Mouse (Mus musculus) CH12.LX (cell line): Measurements from ENCODE around the gene Srgap2. TPM values are rescaled to one million over a fixed set of nuclear protein-coding genes. Genes with fewer than 3 reads are reported as not detected.

Source experiments
- DNase-seq: peaks from one replicate; pipeline ENCODE4 v3.0.0-alpha.2; 2013; ENCODE audit errors: extremely low read depth
- H3K27ac ChIP-seq: 2 replicates; pipeline ENCODE4 v1.5.1; 2012; ENCODE audit warnings: low read depth, mild to moderate bottlenecking, control low read depth, moderate library complexity; ENCODE audit not compliant: insufficient read depth
- H3K27me3 ChIP-seq: replicated peaks from 2 replicates; pipeline ENCODE3; 2012; ENCODE audit warnings: inconsistent platforms
- H3K36me3 ChIP-seq, 2 experiments: replicated peaks in 1 of 2; 2 replicates each; pipeline versions ENCODE3 to v1.6.1; 2012; ENCODE audit warnings: inconsistent platforms in 1 of 2, low read length in 1 of 2, mild to moderate bottlenecking in 1 of 2, mixed read lengths in 1 of 2, moderate library complexity in 1 of 2; ENCODE audit not compliant: control insufficient read depth in 1 of 2, insufficient read depth in 1 of 2
- H3K4me1 ChIP-seq, 2 experiments: 2 replicates each; pipeline ENCODE4 v1.6.1; 2012; ENCODE audit warnings: inconsistent platforms in 1 of 2, moderate library complexity in 1 of 2; ENCODE audit not compliant: insufficient read depth in 2 of 2, control insufficient read depth in 1 of 2
- H3K4me2 ChIP-seq: 2 replicates; pipeline ENCODE4 v1.6.1; 2012; ENCODE audit warnings: low read depth, mild to moderate bottlenecking, control low read depth; ENCODE audit not compliant: poor library complexity, insufficient read depth, severe bottlenecking
- H3K4me3 ChIP-seq, 3 experiments: fragments of 150-350 bp in 1 of 3; sonication (generic) in 1 of 3; replicated peaks in 1 of 3; 2 replicates each; pipeline versions ENCODE3 to v1.5.1; 2011 to 2012; ENCODE audit warnings: low read depth in 2 of 3, low read length in 2 of 3, mild to moderate bottlenecking in 2 of 3, moderate library complexity in 2 of 3, control low read depth in 1 of 3, improper control_type of control experiment in 1 of 3, inconsistent platforms in 1 of 3, mixed read lengths in 1 of 3; ENCODE audit not compliant: poor library complexity in 1 of 3
- H3K79me2 ChIP-seq: replicated peaks from 2 replicates; pipeline ENCODE4 v1.6.1; 2012; ENCODE audit warnings: mild to moderate bottlenecking, moderate library complexity; ENCODE audit not compliant: control insufficient read depth, poor library complexity, insufficient read depth, severe bottlenecking; ENCODE audit errors: extremely low read depth
- H3K9ac ChIP-seq: 2 replicates; pipeline ENCODE4 v1.6.1; 2012; ENCODE audit warnings: low read depth, mild to moderate bottlenecking, control low read depth, moderate library complexity; ENCODE audit not compliant: insufficient read depth
- H3K9me3 ChIP-seq: replicated peaks from 2 replicates; pipeline ENCODE3; 2012; ENCODE audit warnings: low read length, inconsistent platforms, mixed read lengths
- BHLHE40 ChIP-seq: IDR thresholded peaks from 2 replicates; pipeline ENCODE4 v1.6.1; 2011; ENCODE audit warnings: mild to moderate bottlenecking, low read depth, low read length, improper control_type of control experiment
- CHD1 ChIP-seq: IDR thresholded peaks from 2 replicates; pipeline ENCODE4 v1.6.1; 2012; ENCODE audit warnings: low read depth, low read length, improper control_type of control experiment, inconsistent platforms
- CHD2 ChIP-seq: IDR thresholded peaks from 2 replicates; pipeline ENCODE4 v1.6.1; 2011; ENCODE audit warnings: low read length, improper control_type of control experiment
- CTCF ChIP-seq, 2 experiments: IDR thresholded peaks in 1 of 2; conservative IDR thresholded peaks in 1 of 2; 2 replicates each; pipeline ENCODE4 v1.5.1; 2011 to 2012; ENCODE audit warnings: low read depth in 2 of 2, low read length in 2 of 2, improper control_type of control experiment in 1 of 2, inconsistent platforms in 1 of 2, mild to moderate bottlenecking in 1 of 2, moderate library complexity in 1 of 2
- E2F4 ChIP-seq: IDR thresholded peaks from 2 replicates; pipeline ENCODE4 v1.6.1; 2011; ENCODE audit warnings: low read depth, low read length, improper control_type of control experiment; ENCODE audit not compliant: insufficient replicate concordance
- ELF1 ChIP-seq: IDR thresholded peaks from 2 replicates; pipeline ENCODE4 v1.6.1; 2014; ENCODE audit warnings: low read depth, mild to moderate bottlenecking, inconsistent platforms, low read length, improper control_type of control experiment
- EP300 ChIP-seq: IDR thresholded peaks from 2 replicates; pipeline ENCODE4 v1.6.1; 2011; ENCODE audit warnings: low read length, improper control_type of control experiment
- GABPA ChIP-seq: IDR thresholded peaks from 2 replicates; pipeline ENCODE4 v1.6.1; 2012; ENCODE audit warnings: low read depth, low read length, improper control_type of control experiment, inconsistent platforms; ENCODE audit not compliant: insufficient replicate concordance
- IRF4 ChIP-seq: IDR thresholded peaks from 2 replicates; pipeline ENCODE4 v1.6.1; 2014; ENCODE audit warnings: low read depth, mild to moderate bottlenecking, inconsistent platforms, low read length, improper control_type of control experiment
- KAT2A ChIP-seq: IDR thresholded peaks from 2 replicates; pipeline ENCODE4 v1.6.1; 2012; ENCODE audit warnings: low read length, improper control_type of control experiment, inconsistent platforms; ENCODE audit not compliant: insufficient replicate concordance
- MAX ChIP-seq: IDR thresholded peaks from 2 replicates; pipeline ENCODE4 v1.6.1; 2011; ENCODE audit warnings: low read length, improper control_type of control experiment
- MEF2A ChIP-seq: IDR thresholded peaks from 2 replicates; pipeline ENCODE4 v1.6.1; 2014; ENCODE audit warnings: low read depth, mild to moderate bottlenecking, inconsistent platforms, low read length, improper control_type of control experiment, borderline replicate concordance
- MXI1 ChIP-seq: IDR thresholded peaks from 2 replicates; pipeline ENCODE4 v1.6.1; 2011; ENCODE audit warnings: mild to moderate bottlenecking, low read depth, low read length, improper control_type of control experiment
- MYC ChIP-seq: IDR thresholded peaks from 2 replicates; pipeline ENCODE4 v1.6.1; 2011; ENCODE audit warnings: low read depth, mild to moderate bottlenecking, improper control_type of control experiment, low read length
- NELFE ChIP-seq: IDR thresholded peaks from 2 replicates; pipeline ENCODE4 v1.6.1; 2011; ENCODE audit warnings: low read depth, low read length, improper control_type of control experiment
- POLR2A ChIP-seq: IDR thresholded peaks from 2 replicates; pipeline ENCODE4 v1.6.1; 2011; ENCODE audit warnings: low read depth, mild to moderate bottlenecking, improper control_type of control experiment, low read length
- RAD21 ChIP-seq: IDR thresholded peaks from 2 replicates; pipeline ENCODE4 v1.6.1; 2011; ENCODE audit warnings: low read depth, mild to moderate bottlenecking, low read length, improper control_type of control experiment, moderate library complexity
- RCOR1 ChIP-seq: conservative IDR thresholded peaks from 2 replicates; pipeline ENCODE4 v1.6.1; 2012; ENCODE audit warnings: low read depth, mild to moderate bottlenecking, inconsistent platforms, low read length, improper control_type of control experiment
- UBTF ChIP-seq: IDR thresholded peaks from 2 replicates; pipeline ENCODE4 v1.6.1; 2012; ENCODE audit warnings: low read depth, mild to moderate bottlenecking, inconsistent platforms, low read length, improper control_type of control experiment, moderate library complexity
- USF2 ChIP-seq: conservative IDR thresholded peaks from 2 replicates; pipeline ENCODE4 v1.6.1; 2011; ENCODE audit warnings: low read depth, low read length, improper control_type of control experiment
- ZKSCAN1 ChIP-seq: IDR thresholded peaks from 2 replicates; pipeline ENCODE4 v1.6.1; 2012; ENCODE audit warnings: low read depth, inconsistent platforms, low read length, improper control_type of control experiment, borderline replicate concordance
- ZNF384 ChIP-seq: IDR thresholded peaks from 2 replicates; pipeline ENCODE4 v1.6.1; 2012; ENCODE audit warnings: low read depth, low read length, improper control_type of control experiment, inconsistent platforms
- dilution Hi-C: fragments of 300-500 bp; cut with MboI; formaldehyde crosslinking; loops from 2 replicates; pipeline ENCODE4 v1.14.3; 2020; ENCODE audit warnings: low sequenced_read_pairs; ENCODE audit not compliant: extremely low pct_unique_long_range_greater_than_20kb, extremely low pct_ligation_motif_present
- in situ Hi-C: fragments of 300-500 bp; cut with MboI; formaldehyde crosslinking; loops from 3 replicates; pipeline ENCODE4 v1.14.3; 2019; ENCODE audit warnings: low sequenced_read_pairs, low pct_ligation_motif_present, low pct_unique_long_range_greater_than_20kb, mixed read lengths
- polyA plus RNA-seq: library from polyadenylated mRNA; unstranded; fragments of >175 nt; gene quantifications from 2 replicates; pipeline ENCODE4 v1.2.1, GENCODE M21; 2012; ENCODE audit warnings: low read depth; ENCODE audit not compliant: insufficient read length
- total RNA-seq, 2 experiments: library from RNA; depleted of rRNA; stranded (reverse); fragments of 300-350 nt in 1 of 2; fragments of >200 nt in 1 of 2; gene quantifications; 2 replicates each; pipeline ENCODE4 v1.2.3; 2012 to 2014

The Srgap2 gene
- total and polyA plus RNA-seq, 3 experiments: 9.7 to 28.1 (median 26.8) TPM

DNA sequence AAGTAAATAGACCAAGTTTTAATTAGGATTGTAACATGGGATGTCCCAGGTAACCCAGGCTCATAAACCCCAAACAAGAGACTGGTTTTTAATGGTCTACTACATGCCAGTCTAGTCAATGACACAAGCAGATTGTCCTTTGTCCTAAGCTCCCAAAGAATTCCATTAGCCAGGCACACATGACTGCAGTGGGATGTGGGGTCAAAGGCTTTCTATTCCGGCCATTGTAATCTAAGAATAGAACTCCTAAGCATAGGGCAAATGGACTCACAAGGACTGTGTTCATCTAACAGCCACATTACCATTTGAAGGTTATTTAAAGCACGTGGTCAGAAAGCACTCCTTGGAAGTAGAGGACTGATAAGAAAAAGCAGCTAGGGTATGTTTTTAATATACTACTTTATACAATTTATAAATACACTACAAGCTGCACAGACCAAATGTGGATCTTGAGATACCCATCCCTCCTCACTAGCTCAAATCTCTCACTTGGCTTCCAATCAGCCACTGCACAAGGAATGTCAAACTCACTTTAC is 48.3 kb downstream of the Srgap2 start:
- Histone ChIP-seq H3K79me2 (peaks cover 6% of the 10 kb centered on the region), H3K9me3 (no peaks in the 10 kb centered on the region), H3K4me2 (no peak overlapping the region), H3K4me1 (peaks cover 2 to 50% of the 10 kb centered on the region in 2 experiments; a peak in 2 of 4 replicates), H3K4me3 (no peak overlapping the region), H3K27ac (no peak overlapping the region), H3K27me3 (no peaks in the 10 kb centered on the region), H3K9ac (no peak overlapping the region), H3K36me3 (peaks cover 0 to 1% of the 10 kb centered on the region in 2 experiments)
- in situ Hi-C loops: no loop called here
- no peak for TF ChIP-seq IRF4
- no peak for TF ChIP-seq BHLHE40
- no peak for TF ChIP-seq CHD1
- TF ChIP-seq MXI1: no peak
- no peak for TF ChIP-seq MYC
- no peak for TF ChIP-seq ELF1
- dilution Hi-C loops: no loop called here
- no peak for DNase-seq

DNA sequence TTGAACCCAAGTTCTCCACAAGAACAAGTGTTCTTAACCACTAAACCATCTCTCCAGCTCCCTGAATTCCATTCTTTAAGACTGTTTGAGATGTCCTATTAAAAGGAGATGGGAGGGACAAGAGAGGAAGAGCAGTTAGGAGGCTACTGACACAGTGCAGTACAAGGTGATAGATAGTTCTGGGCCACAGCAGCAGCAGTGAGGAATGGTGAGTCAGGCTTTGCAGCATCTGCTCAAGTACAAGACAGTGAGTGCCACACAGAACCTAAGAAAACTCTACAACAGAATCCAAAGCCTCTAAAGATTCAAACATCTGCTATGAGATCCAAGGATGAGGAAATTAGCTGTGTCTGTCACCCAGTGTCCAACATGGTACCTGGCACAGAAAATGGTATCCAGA is 51.8 kb downstream of the Srgap2 start:
- H3K9ac ChIP-seq: no peak overlapping the region
- no peak for TF ChIP-seq GABPA
- TF ChIP-seq POLR2A: no peak
- TF ChIP-seq CHD2: no peak
- TF ChIP-seq RCOR1: no peak
- TF ChIP-seq ZKSCAN1: no peak
- TF ChIP-seq RAD21: no peak
- no peak for TF ChIP-seq CHD1
- TF ChIP-seq MAX: no peak
- TF ChIP-seq BHLHE40: no peak
- TF ChIP-seq CTCF (conservative IDR thresholded peaks at IDR 0.05 in 1 of 2, IDR thresholded peaks at IDR 0.05 in 1 of 2; ENCODE audit: low read depth in 2 of 2, low read length in 2 of 2): no peak
- TF ChIP-seq, all 38 proteins: peak for 0
- peaks cover 6% of the 10 kb centered on the region for H3K79me2 ChIP-seq
- no peaks in the 10 kb centered on the region for H3K9me3 ChIP-seq
- H3K36me3 ChIP-seq: peaks cover 0 to 1% of the 10 kb centered on the region in 2 experiments
- no peak for DNase-seq
- dilution Hi-C loops: no loop called here
- H3K4me2 ChIP-seq: no peak overlapping the region
- no peak overlapping the region for H3K4me3 ChIP-seq
- H3K4me1 ChIP-seq: peaks cover 5 to 45% of the 10 kb centered on the region in 2 experiments; a peak in 3 of 4 replicates
- H3K27me3 ChIP-seq: no peaks in the 10 kb centered on the region
- H3K27ac ChIP-seq: no peak overlapping the region
- in situ Hi-C loops: no loop called here

DNA sequence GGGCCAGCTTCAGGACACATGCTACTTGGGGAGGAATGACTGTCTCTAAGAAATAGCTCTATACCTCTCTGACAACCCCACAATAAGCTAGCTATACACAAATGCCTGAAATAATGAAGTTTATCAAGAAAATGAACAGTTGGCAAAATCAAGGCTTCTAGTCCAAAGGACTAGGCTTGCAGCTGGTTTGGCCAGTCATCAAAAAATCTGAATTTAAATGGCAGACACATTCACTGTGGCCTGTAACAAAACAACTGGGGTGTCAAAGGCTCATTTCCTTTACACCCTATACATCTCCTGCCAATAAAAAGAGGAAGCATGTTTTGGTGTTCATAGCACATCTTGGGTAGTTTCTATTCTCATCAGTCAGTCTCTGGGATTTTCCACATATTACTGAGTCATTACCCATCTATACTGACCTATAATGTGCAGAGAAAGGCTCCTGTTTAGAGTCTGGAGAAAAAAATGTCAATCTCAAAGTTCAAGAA is 53.5 kb downstream of the Srgap2 start:
- dilution Hi-C loops: no loop called here
- peaks cover 11% of the 10 kb centered on the region for H3K79me2 ChIP-seq

More for the DNA sequence above, 53.5 kb downstream of the Srgap2 start:
- Histone ChIP-seq H3K27me3 (no peaks in the 10 kb centered on the region), H3K9me3 (no peaks in the 10 kb centered on the region), H3K4me2 (peak overlapping the region; percentile 56)
- in situ Hi-C loops: no loop called here
- TF ChIP-seq KAT2A: no peak
- no peak for TF ChIP-seq E2F4
- TF ChIP-seq EP300: peak; percentile 83
- TF ChIP-seq ZNF384: peak; percentile 50; the same call in 1 of the 2 replicates
- no peak for TF ChIP-seq NELFE
- TF ChIP-seq UBTF: no peak
- TF ChIP-seq IRF4: peak; percentile 61; the same call in 1 of the 2 replicates
- peak; percentile 57; the same call in 1 of the 2 replicates for TF ChIP-seq MEF2A
- no peak for TF ChIP-seq USF2
- TF ChIP-seq, all 38 proteins: peak for 4
- no peak overlapping the region for H3K4me3 ChIP-seq
- no peak overlapping the region for H3K27ac ChIP-seq
- peak; percentile 54 for DNase-seq
- peaks cover 11 to 56% of the 10 kb centered on the region in 2 experiments; a peak in 3 of 4 replicates for H3K4me1 ChIP-seq
- peaks cover 0 to 6% of the 10 kb centered on the region in 2 experiments for H3K36me3 ChIP-seq
- no peak overlapping the region; the same call in 1 of the 2 replicates for H3K9ac ChIP-seq
